Mouse (Mus musculus): ENCODE results near the gene Baiap2. TPM values are rescaled to one million over a fixed set of nuclear protein-coding genes. Genes with fewer than 3 reads are reported as not detected.
A peak's percentile ranks its signal among the peaks of the same experiment; 100 is the strongest.

Baiap2 gene
- polyA plus RNA-seq, 1 experiment from 2014 or later, result 17.7 TPM

GRCm38 (mm10) chr11:119926762-119927161, 15.8 kb upstream of the Baiap2 start:
- Histone ChIP-seq H3K4me2 (ENCODE audit: low read depth, severe bottlenecking) (no peak overlapping the region), H3K27me3 (ENCODE audit: control insufficient read depth, insufficient read depth, low read length) (no peaks in the 10 kb centered on the region)
- no peak for DNase-seq (ENCODE audit: low spot score)

GRCm38 (mm10) chr11:119928023-119928681, 14.4 kb upstream of the Baiap2 start:
- Histone ChIP-seq H3K4me1 (ENCODE audit: control insufficient read depth, insufficient read depth, low read length) (peaks cover 4% of the 10 kb centered on the region; the same call in 1 of the 2 replicates), H3K4me2 (ENCODE audit: low read depth, severe bottlenecking) (no peak overlapping the region), H3K27ac (replicated peaks; ENCODE audit: low read depth, low read length) (no peak overlapping the region), H3K27me3 (ENCODE audit: control insufficient read depth, insufficient read depth, low read length) (no peaks in the 10 kb centered on the region), H3K36me3 (ENCODE audit: control insufficient read depth, insufficient read depth, low read length) (no peaks in the 10 kb centered on the region), H3K4me3 (ENCODE audit: low read depth, low read length) (no peak overlapping the region), H3K9ac (ENCODE audit: low read length) (no peak overlapping the region), H3K9me3 (ENCODE audit: control insufficient read depth, low read length) (no peaks in the 10 kb centered on the region)
- 70% methylated on average over 16 of the region's 16 CpGs for WGBS
- ATAC-seq (ENCODE audit: insufficient number of reproducible peaks, low FRiP score, low TSS enrichment, low read depth) (no peak), DNase-seq (ENCODE audit: low spot score) (no peak)

More at GRCm38 (mm10) chr11:119926762-119927161, 15.8 kb upstream of the Baiap2 start:
- Histone ChIP-seq H3K9ac (ENCODE audit: low read length) (no peak overlapping the region), H3K36me3 (ENCODE audit: control insufficient read depth, insufficient read depth, low read length) (no peaks in the 10 kb centered on the region), H3K4me3 (ENCODE audit: low read depth, low read length) (no peak overlapping the region), H3K9me3 (ENCODE audit: control insufficient read depth, low read length) (no peaks in the 10 kb centered on the region), H3K4me1 (ENCODE audit: control insufficient read depth, insufficient read depth, low read length) (no peaks in the 10 kb centered on the region), H3K27ac (replicated peaks; ENCODE audit: low read depth, low read length) (no peak overlapping the region)
- no peak for ATAC-seq (ENCODE audit: insufficient number of reproducible peaks, low FRiP score, low TSS enrichment, low read depth)
- WGBS, result 81% methylated on average over 5 of the region's 5 CpGs

GRCm38 (mm10) chr11:119929603-119930265, 12.8 kb upstream of the Baiap2 start:
- Histone ChIP-seq H3K36me3 (ENCODE audit: control insufficient read depth, insufficient read depth, low read length) (no peaks in the 10 kb centered on the region), H3K4me2 (ENCODE audit: low read depth, severe bottlenecking) (no peak overlapping the region), H3K27ac (replicated peaks; ENCODE audit: low read depth, low read length) (no peak overlapping the region), H3K4me1 (ENCODE audit: control insufficient read depth, insufficient read depth, low read length) (peaks cover 4% of the 10 kb centered on the region; the same call in 1 of the 2 replicates), H3K9ac (ENCODE audit: low read length) (no peak overlapping the region), H3K9me3 (ENCODE audit: control insufficient read depth, low read length) (no peaks in the 10 kb centered on the region), H3K4me3 (ENCODE audit: low read depth, low read length) (no peak overlapping the region), H3K27me3 (ENCODE audit: control insufficient read depth, insufficient read depth, low read length) (no peaks in the 10 kb centered on the region)
- WGBS, result 91% methylated on average over 6 of the region's 6 CpGs
- ATAC-seq (ENCODE audit: insufficient number of reproducible peaks, low FRiP score, low TSS enrichment, low read depth) (no peak), DNase-seq (ENCODE audit: low spot score) (no peak)

- DNase-seq (ENCODE audit: low spot score) (no peak), ATAC-seq (ENCODE audit: insufficient number of reproducible peaks, low FRiP score, low TSS enrichment, low read depth) (no peak)
- H3K9me3 ChIP-seq (ENCODE audit: control insufficient read depth, low read length), result no peaks in the 10 kb centered on the region
- 70% methylated on average over 10 of the region's 10 CpGs for WGBS
- no peak overlapping the region for H3K9ac ChIP-seq (ENCODE audit: low read length)
- H3K27ac ChIP-seq (replicated peaks; ENCODE audit: low read depth, low read length), result no peak overlapping the region
- no peak overlapping the region for H3K4me3 ChIP-seq (ENCODE audit: low read depth, low read length)
- no peak overlapping the region for H3K4me2 ChIP-seq (ENCODE audit: low read depth, severe bottlenecking)
- no peaks in the 10 kb centered on the region for H3K27me3 ChIP-seq (ENCODE audit: control insufficient read depth, insufficient read depth, low read length)
- no peaks in the 10 kb centered on the region for H3K36me3 ChIP-seq (ENCODE audit: control insufficient read depth, insufficient read depth, low read length)
- peaks cover 7% of the 10 kb centered on the region; the same call in 1 of the 2 replicates for H3K4me1 ChIP-seq (ENCODE audit: control insufficient read depth, insufficient read depth, low read length)
Observed at GRCm38 (mm10) chr11:119931809-119932208, 10.8 kb upstream of the Baiap2 start.

GRCm38 (mm10) chr11:119933142-119933541, 9.4 kb upstream of the Baiap2 start:
- no peak for DNase-seq (ENCODE audit: low spot score)
- 62% methylated on average over 4 of the region's 4 CpGs for WGBS
- H3K27ac ChIP-seq (replicated peaks; ENCODE audit: low read depth, low read length), result no peak overlapping the region

GRCm38 (mm10) chr11:119933819-119934583, 8.6 kb upstream of the Baiap2 start:
- Histone ChIP-seq H3K27ac (replicated peaks; ENCODE audit: low read depth, low read length) (no peak overlapping the region), H3K27me3 (ENCODE audit: control insufficient read depth, insufficient read depth, low read length) (no peaks in the 10 kb centered on the region), H3K4me2 (ENCODE audit: low read depth, severe bottlenecking) (no peak overlapping the region), H3K9ac (ENCODE audit: low read length) (no peak overlapping the region), H3K9me3 (ENCODE audit: control insufficient read depth, low read length) (no peaks in the 10 kb centered on the region), H3K4me1 (ENCODE audit: control insufficient read depth, insufficient read depth, low read length) (peaks cover 16% of the 10 kb centered on the region), H3K4me3 (ENCODE audit: low read depth, low read length) (no peak overlapping the region), H3K36me3 (ENCODE audit: control insufficient read depth, insufficient read depth, low read length) (no peaks in the 10 kb centered on the region)
- 81% methylated on average over 8 of the region's 8 CpGs for WGBS
- DNase-seq (ENCODE audit: low spot score) (no peak), ATAC-seq (ENCODE audit: insufficient number of reproducible peaks, low FRiP score, low TSS enrichment, low read depth) (no peak)

More at GRCm38 (mm10) chr11:119933142-119933541, 9.4 kb upstream of the Baiap2 start:
- no peak overlapping the region for H3K9ac ChIP-seq (ENCODE audit: low read length)
- H3K4me1 ChIP-seq (ENCODE audit: control insufficient read depth, insufficient read depth, low read length), result peaks cover 13% of the 10 kb centered on the region
- H3K4me3 ChIP-seq (ENCODE audit: low read depth, low read length), result no peak overlapping the region
- no peaks in the 10 kb centered on the region for H3K36me3 ChIP-seq (ENCODE audit: control insufficient read depth, insufficient read depth, low read length)
- H3K4me2 ChIP-seq (ENCODE audit: low read depth, severe bottlenecking), result no peak overlapping the region
- no peaks in the 10 kb centered on the region for H3K27me3 ChIP-seq (ENCODE audit: control insufficient read depth, insufficient read depth, low read length)
- no peaks in the 10 kb centered on the region for H3K9me3 ChIP-seq (ENCODE audit: control insufficient read depth, low read length)
- no peak for ATAC-seq (ENCODE audit: insufficient number of reproducible peaks, low FRiP score, low TSS enrichment, low read depth)

GRCm38 (mm10) chr11:119934773-119935172, 7.8 kb upstream of the Baiap2 start:
- H3K4me3 ChIP-seq (ENCODE audit: low read depth, low read length), result no peak overlapping the region
- H3K4me1 ChIP-seq (ENCODE audit: control insufficient read depth, insufficient read depth, low read length), result peaks cover 18% of the 10 kb centered on the region
- no peak overlapping the region for H3K9ac ChIP-seq (ENCODE audit: low read length)
- no peak overlapping the region for H3K4me2 ChIP-seq (ENCODE audit: low read depth, severe bottlenecking)
- 78% methylated on average over 8 of the region's 8 CpGs for WGBS
- no peaks in the 10 kb centered on the region for H3K27me3 ChIP-seq (ENCODE audit: control insufficient read depth, insufficient read depth, low read length)
- no peaks in the 10 kb centered on the region for H3K9me3 ChIP-seq (ENCODE audit: control insufficient read depth, low read length)
- ATAC-seq (ENCODE audit: insufficient number of reproducible peaks, low FRiP score, low TSS enrichment, low read depth) (no peak), DNase-seq (ENCODE audit: low spot score) (no peak)
- no peak overlapping the region for H3K27ac ChIP-seq (replicated peaks; ENCODE audit: low read depth, low read length)
- no peaks in the 10 kb centered on the region for H3K36me3 ChIP-seq (ENCODE audit: control insufficient read depth, insufficient read depth, low read length)

- Histone ChIP-seq H3K27ac (replicated peaks; ENCODE audit: low read depth, low read length) (no peak overlapping the region), H3K36me3 (ENCODE audit: control insufficient read depth, insufficient read depth, low read length) (no peaks in the 10 kb centered on the region), H3K9me3 (ENCODE audit: control insufficient read depth, low read length) (no peaks in the 10 kb centered on the region), H3K4me3 (ENCODE audit: low read depth, low read length) (no peak overlapping the region), H3K4me2 (ENCODE audit: low read depth, severe bottlenecking) (no peak overlapping the region), H3K27me3 (ENCODE audit: control insufficient read depth, insufficient read depth, low read length) (no peaks in the 10 kb centered on the region), H3K9ac (ENCODE audit: low read length) (no peak overlapping the region), H3K4me1 (ENCODE audit: control insufficient read depth, insufficient read depth, low read length) (peaks cover 25% of the 10 kb centered on the region)
- DNase-seq (ENCODE audit: low spot score) (peak; percentile 81), ATAC-seq (ENCODE audit: insufficient number of reproducible peaks, low FRiP score, low TSS enrichment, low read depth) (no peak)
- WGBS, result 22% methylated on average over 6 of the region's 6 CpGs
Observed at GRCm38 (mm10) chr11:119935457-119935856, 7.1 kb upstream of the Baiap2 start.

All from limb, embryonic 11.5 days (tissue).